Mouse (Mus musculus) testis, postnatal 10 days (tissue): Measurements from ENCODE around the gene Hspa1l.

Experiments
- DNase-seq: peaks from one replicate; pipeline ENCODE4 v3.0.0; 2021; ENCODE audit warnings: low spot score

Gene Hspa1l

DNA sequence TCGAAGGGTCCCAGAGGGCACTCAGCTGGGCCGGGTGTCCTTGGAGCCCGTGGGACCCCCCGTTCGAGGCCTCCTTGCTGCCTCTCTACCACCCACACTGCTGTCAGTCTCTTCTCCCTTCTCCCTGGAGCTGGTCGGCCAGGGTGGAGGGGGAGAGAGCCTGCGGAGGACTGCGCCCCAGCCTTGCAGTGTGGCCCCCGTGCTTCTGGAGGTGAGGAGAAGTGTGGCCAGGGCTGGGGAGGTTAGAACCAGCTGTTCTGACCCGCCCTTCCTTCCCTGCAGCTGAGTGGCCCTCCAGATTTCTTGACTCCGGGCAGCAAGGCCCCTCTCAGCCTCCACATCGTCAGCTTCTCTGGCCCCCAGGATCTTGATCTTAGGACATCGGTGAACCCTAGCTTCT, 51.8 kb downstream of the Hspa1l start:
- DNase-seq = no peak

DNA sequence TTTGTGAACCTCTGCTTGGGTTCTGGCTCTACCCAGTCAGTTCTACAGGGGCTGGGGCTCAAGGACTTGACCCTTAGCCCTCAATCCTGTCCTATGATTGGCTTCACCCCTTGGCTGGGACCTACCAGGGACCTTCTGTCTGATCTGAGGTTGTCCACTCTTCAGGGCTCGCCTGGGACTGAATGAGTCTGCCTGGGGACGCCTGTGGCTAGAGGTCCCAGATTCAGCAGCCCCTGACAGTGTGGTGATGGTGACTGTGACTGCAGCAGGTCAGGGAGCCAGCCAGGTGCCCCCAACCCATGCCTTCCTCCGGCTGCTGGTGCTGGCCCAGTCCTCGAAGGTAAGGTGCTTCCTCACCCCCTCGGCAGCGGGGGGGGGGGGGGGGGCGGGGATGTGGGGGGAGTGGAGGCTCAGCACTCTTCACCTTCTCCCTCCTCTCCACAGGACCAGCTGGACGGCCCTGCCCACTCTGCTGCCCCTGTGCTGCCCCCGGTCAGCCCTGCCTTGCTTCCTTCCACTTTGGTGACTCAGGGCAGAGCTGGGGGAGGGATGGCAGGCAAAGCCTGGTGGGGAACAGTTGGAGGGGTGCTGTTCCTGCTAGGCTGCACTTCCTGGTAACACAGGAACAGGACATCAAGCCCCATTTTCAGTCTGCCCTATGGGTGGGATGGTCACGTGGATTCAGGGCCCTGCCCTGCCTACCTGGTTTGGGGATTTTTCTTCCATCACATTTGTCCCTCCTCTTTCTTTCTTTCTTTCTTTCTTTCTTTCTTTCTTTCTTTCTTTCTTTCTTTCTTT, 52.4 kb downstream of the Hspa1l start:
- no peak for DNase-seq

DNA sequence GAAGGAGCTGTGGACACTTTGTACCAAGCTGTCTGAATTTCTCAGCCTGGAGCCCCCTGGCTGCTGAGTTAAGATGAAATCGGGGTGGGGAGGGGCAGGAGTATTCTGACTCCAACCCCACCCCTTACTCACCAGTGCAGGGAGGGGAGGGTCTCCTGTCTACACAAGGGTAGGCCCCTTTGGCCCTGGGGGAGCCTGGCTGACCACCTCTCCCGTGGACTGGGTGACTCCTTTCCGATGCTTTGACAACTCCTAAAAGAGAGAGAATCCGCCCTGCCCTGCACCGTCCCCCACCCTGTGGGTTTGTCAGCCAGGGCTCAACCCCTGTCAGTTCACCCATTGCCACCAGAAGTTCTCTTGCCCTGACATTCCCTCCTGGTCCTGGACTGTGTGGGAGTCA, 53.7 kb downstream of the Hspa1l start:
- no peak for DNase-seq

DNA sequence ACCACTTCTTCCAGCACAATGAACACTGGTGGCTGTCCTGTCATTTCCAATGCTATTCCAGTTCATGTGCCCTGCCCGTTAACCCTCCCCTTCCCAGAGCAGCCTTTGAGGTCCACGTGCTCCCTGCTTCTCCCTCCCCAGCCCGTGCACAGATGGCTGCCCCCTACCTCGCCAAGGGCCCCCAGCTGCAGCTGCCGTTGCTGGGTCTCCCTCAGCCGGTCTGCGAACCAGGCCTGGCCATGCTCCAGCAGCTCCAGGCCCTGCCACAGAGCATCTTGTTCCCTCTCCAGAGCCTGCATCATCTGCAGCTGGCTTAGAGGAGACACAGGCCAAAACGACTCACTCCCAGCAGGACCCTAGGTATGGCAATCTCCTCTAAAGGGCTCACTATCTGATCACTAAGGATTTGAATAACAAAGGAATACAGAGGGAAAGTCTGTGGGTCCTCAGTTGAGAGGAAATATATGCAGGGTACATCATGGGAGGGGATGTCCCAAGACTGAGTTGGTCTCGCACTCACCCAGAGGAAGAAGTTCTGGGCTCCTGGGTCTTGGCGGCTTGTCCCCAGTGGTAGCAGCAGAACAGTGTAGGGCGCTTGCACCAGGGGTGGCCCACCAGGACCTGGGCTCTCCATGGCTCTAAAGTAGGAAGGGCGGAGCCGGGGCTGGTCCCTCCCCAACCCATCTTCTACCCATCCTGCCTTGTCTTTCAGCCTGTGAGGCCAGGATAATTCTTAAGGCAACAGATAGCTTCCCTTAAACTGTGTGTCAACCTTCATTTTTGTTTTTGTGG, 55.0 kb downstream of the Hspa1l start, which contains the start of gene Sapcd1:
Gene Sapcd1, minus strand, starts transcription at position 740 of the 792 bp plus-strand sequence.
- DNase-seq = peak; percentile 77

DNA sequence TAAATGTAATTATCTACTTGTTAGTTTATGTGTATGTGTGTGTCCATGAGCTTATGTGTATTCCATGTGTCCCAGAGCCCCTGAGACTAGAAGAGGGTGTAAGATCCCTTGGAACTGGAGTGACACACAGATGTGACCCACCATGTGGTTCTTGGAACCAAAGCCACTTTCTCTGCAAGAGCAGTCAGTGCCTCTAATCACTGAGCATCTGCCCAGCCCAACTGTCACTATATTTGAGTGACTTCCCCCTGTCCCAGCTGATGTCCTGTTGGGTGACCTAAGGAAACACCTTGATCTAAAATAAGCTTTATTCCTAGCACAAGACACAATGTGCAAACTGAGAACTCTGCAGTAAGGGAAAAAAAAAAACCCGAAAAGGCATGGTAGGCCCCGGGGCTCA, 55.8 kb downstream of the Hspa1l start:
- no peak for DNase-seq
